Mouse (Mus musculus) liver, postnatal 0 days (tissue): ENCODE measurements at regions not wholly inside any gene's neighbourhood (a gene's known extent, or its start where the extent isn't known, plus 50 kb on each side); places are given as distances from the start of the nearest gene placed in this dataset.

Experiments
- ATAC-seq: fragments of 200-750 bp; cut with Nextera tagmentation; 2 replicates; pipeline ENCODE4 v1.8.0; 2017; ENCODE audit warnings: mild to moderate bottlenecking, moderate library complexity
- DNase-seq: peaks from one replicate; pipeline ENCODE4 v3.0.0-alpha.2; 2016
- H3K27ac ChIP-seq: fragments of 300-500 bp; sonication (generic); 2 replicates; pipeline ENCODE4 v1.5.1; 2014; ENCODE audit warnings: antibody characterized with exemption, moderate library complexity, mild to moderate bottlenecking, low read depth
- H3K27me3 ChIP-seq: fragments of 300-500 bp; sonication (generic); 2 replicates; pipeline ENCODE4 v1.6.1; 2014; ENCODE audit warnings: low read length, control low read depth, mixed read lengths; ENCODE audit not compliant: insufficient read depth
- H3K36me3 ChIP-seq: fragments of 300-500 bp; sonication (generic); replicated peaks from 2 replicates; pipeline ENCODE4 v1.6.1; 2014; ENCODE audit warnings: mild to moderate bottlenecking, control low read depth, low read length, moderate library complexity, mixed read lengths; ENCODE audit not compliant: insufficient read depth
- H3K4me1 ChIP-seq: fragments of 300-500 bp; sonication (generic); 2 replicates; pipeline ENCODE4 v1.6.1; 2014; ENCODE audit warnings: antibody characterized with exemption, mild to moderate bottlenecking, control low read depth; ENCODE audit not compliant: insufficient read depth
- H3K4me2 ChIP-seq: fragments of 300-500 bp; sonication (generic); 2 replicates; pipeline ENCODE4 v1.6.1; 2014; ENCODE audit warnings: low read depth, mild to moderate bottlenecking, low read length, moderate library complexity, mixed read lengths
- H3K4me3 ChIP-seq: fragments of 300-500 bp; sonication (generic); 2 replicates; pipeline ENCODE4 v1.5.1; 2014; ENCODE audit warnings: low read depth, low read length
- H3K9ac ChIP-seq: fragments of 300-500 bp; sonication (generic); replicated peaks from 2 replicates; pipeline ENCODE4 v1.6.1; 2014; ENCODE audit warnings: mild to moderate bottlenecking, moderate library complexity
- H3K9me3 ChIP-seq: fragments of 300-500 bp; sonication (generic); 2 replicates; pipeline ENCODE4 v1.6.1; 2016; ENCODE audit warnings: mild to moderate bottlenecking, control low read depth, low read length, mixed read lengths
- CTCF ChIP-seq: sonication (generic); IDR thresholded peaks from 2 replicates; pipeline ENCODE4 v1.5.1; 2016; ENCODE audit warnings: antibody characterized with exemption, low read depth
- EP300 ChIP-seq: IDR thresholded peaks from 2 replicates; pipeline ENCODE4 v1.6.1; 2016; ENCODE audit warnings: antibody characterized with exemption, low read depth, mild to moderate bottlenecking
- WGBS: fragments of 180-500 bp; shearing (Covaris S2); extraction: QIAGEN DNeasy Blood & Tissue Kit; methylation state at CpG from one replicate; pipeline ENCODE4 v1.1.7; 2014; ENCODE audit not compliant: insufficient replicate concordance; 5-methylcytosine and 5-hydroxymethylcytosine counted together

DNA sequence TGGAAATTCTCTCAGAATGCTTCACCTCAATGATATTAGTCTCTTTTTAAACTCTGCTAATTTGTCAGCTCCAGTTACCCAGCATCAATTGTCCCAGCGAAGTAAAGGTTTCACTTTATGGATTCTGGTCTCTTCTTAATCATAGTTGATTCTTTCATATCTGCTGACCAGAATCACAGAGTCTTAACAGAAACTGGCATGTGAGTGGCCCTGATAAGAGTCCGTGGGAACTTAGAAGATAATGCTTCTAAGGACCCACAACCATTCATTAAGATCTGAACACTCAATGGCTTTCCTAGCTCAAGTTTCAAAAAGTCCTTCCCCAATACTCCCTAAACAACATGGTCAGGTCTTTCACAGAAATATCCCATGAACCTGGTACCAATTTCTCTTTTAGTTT lies 126.7 kb downstream of the Nab1 start:
- H3K27ac ChIP-seq = no peak overlapping the region
- H3K4me2 ChIP-seq = no peak overlapping the region
- no peak for DNase-seq
- ATAC-seq = no peak
- no peak overlapping the region for H3K4me3 ChIP-seq
- no peaks in the 10 kb centered on the region for H3K4me1 ChIP-seq
- no peaks in the 10 kb centered on the region for H3K36me3 ChIP-seq
- 50% methylated on average over 2 of the region's 2 CpGs for WGBS
- H3K9me3 ChIP-seq = no peaks in the 10 kb centered on the region
- no peaks in the 10 kb centered on the region for H3K27me3 ChIP-seq
- no peak overlapping the region for H3K9ac ChIP-seq
- TF ChIP-seq EP300 (no peak), CTCF (no peak)

GRCm38 (mm10) chr1:52366386-52366785 lies 133.4 kb upstream of the Gls start:
- H3K4me3 ChIP-seq = no peak overlapping the region
- H3K27me3 ChIP-seq = no peaks in the 10 kb centered on the region
- no peak overlapping the region for H3K27ac ChIP-seq
- H3K9me3 ChIP-seq = no peaks in the 10 kb centered on the region
- H3K9ac ChIP-seq = no peak overlapping the region
- ATAC-seq (no peak), DNase-seq (no peak)
- no peak overlapping the region for H3K4me2 ChIP-seq
- H3K36me3 ChIP-seq = no peaks in the 10 kb centered on the region
- no peak for TF ChIP-seq CTCF
- TF ChIP-seq EP300 = no peak
- no peaks in the 10 kb centered on the region for H3K4me1 ChIP-seq
- WGBS = 61% methylated on average over 7 of the region's 7 CpGs

GRCm38 (mm10) chr1:52363625-52364024 lies 130.6 kb upstream of the Gls start:
- no peaks in the 10 kb centered on the region for H3K36me3 ChIP-seq
- H3K4me3 ChIP-seq = no peak overlapping the region
- H3K4me2 ChIP-seq = no peak overlapping the region
- 73% methylated on average over 3 of the region's 3 CpGs for WGBS
- DNase-seq (no peak), ATAC-seq (no peak)
- no peaks in the 10 kb centered on the region for H3K27me3 ChIP-seq
- TF ChIP-seq CTCF (no peak), EP300 (no peak)
- no peak overlapping the region for H3K9ac ChIP-seq
- H3K4me1 ChIP-seq = no peaks in the 10 kb centered on the region
- H3K27ac ChIP-seq = no peak overlapping the region
- H3K9me3 ChIP-seq = no peaks in the 10 kb centered on the region

DNA sequence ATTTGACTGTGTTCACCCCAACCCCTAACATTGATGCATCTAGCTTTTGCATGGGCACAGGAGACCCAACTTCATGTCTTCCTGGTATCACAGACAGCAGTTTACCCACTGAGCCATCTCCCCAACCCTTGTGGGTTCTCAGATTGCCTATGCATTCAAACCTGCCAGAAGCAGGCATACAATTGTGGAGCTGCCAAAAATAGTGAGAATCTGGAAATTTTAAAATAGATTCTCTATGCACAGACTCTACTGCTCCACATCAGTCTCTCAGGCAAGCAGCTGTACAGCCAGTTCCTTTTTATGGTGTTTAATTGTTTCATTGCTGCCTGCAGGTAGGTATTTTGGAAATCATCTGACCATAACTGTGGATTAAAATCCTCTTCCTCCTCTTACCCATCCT lies 129.9 kb upstream of the Gls start:
- TF ChIP-seq EP300 (no peak), CTCF (no peak)
- DNase-seq (no peak), ATAC-seq (no peak)
- H3K9me3 ChIP-seq = no peaks in the 10 kb centered on the region
- H3K4me2 ChIP-seq = no peak overlapping the region
- no peaks in the 10 kb centered on the region for H3K27me3 ChIP-seq
- no peak overlapping the region for H3K27ac ChIP-seq
- H3K9ac ChIP-seq = no peak overlapping the region
- H3K36me3 ChIP-seq = no peaks in the 10 kb centered on the region
- no peaks in the 10 kb centered on the region for H3K4me1 ChIP-seq
- H3K4me3 ChIP-seq = no peak overlapping the region

DNA sequence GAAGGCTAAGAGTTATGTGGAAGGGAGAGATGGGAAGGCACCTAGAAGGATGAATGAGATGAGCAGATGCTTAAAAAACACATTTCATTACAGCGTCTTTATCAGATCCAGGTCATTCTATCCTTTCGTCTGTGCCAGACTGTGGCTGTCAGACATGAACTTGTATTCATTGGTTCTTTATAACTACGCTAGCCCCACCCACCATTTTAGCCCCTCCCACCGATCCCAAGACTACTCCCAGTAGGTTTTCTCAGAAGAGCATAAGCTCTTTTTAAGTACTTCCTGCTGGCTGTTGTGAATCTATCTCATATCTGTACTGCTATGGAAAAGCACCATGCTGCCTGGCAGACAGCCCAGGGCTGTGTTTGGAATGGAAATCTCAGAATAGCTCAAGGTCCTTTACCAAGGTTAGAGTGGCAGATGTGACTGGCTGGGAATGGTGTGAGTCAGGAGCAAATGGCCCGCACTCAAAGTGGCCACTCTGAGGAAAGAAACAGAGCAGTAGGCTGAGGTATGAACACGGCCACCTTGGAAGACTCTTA lies 121.1 kb upstream of the Gls start:
- DNase-seq (no peak), ATAC-seq (no peak)
- Histone ChIP-seq H3K27ac (no peak overlapping the region), H3K36me3 (no peaks in the 10 kb centered on the region), H3K9me3 (no peaks in the 10 kb centered on the region), H3K4me2 (no peak overlapping the region), H3K4me1 (no peaks in the 10 kb centered on the region), H3K27me3 (no peaks in the 10 kb centered on the region), H3K9ac (no peak overlapping the region), H3K4me3 (no peak overlapping the region)
- WGBS = 76% methylated on average over 6 of the region's 6 CpGs
- TF ChIP-seq EP300 (no peak), CTCF (no peak)

- WGBS = 33% methylated on average over 2 of the region's 2 CpGs
- no peak for ATAC-seq
These were observed 109.1 kb upstream of the Gls start for GRCm38 (mm10) chr1:52342127-52342526.

DNA sequence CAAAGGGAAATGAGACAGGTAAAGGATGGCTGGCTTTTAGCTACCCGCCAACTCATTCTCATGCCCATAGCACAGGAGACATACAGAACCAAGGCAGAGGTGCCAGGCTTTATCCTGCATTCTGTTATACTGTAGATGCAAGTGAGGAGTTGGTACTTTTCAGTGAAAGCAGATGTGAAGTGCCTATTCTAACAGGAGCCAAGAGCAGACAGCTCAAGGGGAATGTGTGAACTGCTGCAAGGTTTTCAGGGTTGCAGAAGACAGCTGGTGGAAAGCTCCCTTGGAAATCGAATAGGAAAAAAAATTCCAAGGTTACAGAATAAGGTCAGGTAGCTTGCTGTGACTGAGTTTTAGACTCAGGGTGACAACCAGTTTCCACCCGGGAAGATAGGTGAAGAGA lies 105.7 kb upstream of the Gls start:
- no peak overlapping the region for H3K4me2 ChIP-seq
- TF ChIP-seq EP300 = no peak
- TF ChIP-seq CTCF = no peak
- no peaks in the 10 kb centered on the region for H3K9me3 ChIP-seq
- H3K27ac ChIP-seq = no peak overlapping the region
- no peak overlapping the region for H3K9ac ChIP-seq
- no peaks in the 10 kb centered on the region for H3K36me3 ChIP-seq
- H3K4me3 ChIP-seq = no peak overlapping the region
- no peaks in the 10 kb centered on the region for H3K27me3 ChIP-seq
- DNase-seq (no peak), ATAC-seq (no peak)
- WGBS = 65% methylated on average over 3 of the region's 3 CpGs
- no peaks in the 10 kb centered on the region for H3K4me1 ChIP-seq

More at GRCm38 (mm10) chr1:52342127-52342526, 109.1 kb upstream of the Gls start:
- Histone ChIP-seq H3K36me3 (no peaks in the 10 kb centered on the region), H3K4me1 (no peaks in the 10 kb centered on the region), H3K9ac (no peak overlapping the region), H3K9me3 (no peaks in the 10 kb centered on the region), H3K4me2 (no peak overlapping the region), H3K27me3 (no peaks in the 10 kb centered on the region), H3K4me3 (no peak overlapping the region), H3K27ac (no peak overlapping the region)
- DNase-seq = no peak
- TF ChIP-seq CTCF (no peak), EP300 (no peak)
